Mouse (Mus musculus): Measurements from ENCODE around the gene Sco2.

Gene Sco2

DNA sequence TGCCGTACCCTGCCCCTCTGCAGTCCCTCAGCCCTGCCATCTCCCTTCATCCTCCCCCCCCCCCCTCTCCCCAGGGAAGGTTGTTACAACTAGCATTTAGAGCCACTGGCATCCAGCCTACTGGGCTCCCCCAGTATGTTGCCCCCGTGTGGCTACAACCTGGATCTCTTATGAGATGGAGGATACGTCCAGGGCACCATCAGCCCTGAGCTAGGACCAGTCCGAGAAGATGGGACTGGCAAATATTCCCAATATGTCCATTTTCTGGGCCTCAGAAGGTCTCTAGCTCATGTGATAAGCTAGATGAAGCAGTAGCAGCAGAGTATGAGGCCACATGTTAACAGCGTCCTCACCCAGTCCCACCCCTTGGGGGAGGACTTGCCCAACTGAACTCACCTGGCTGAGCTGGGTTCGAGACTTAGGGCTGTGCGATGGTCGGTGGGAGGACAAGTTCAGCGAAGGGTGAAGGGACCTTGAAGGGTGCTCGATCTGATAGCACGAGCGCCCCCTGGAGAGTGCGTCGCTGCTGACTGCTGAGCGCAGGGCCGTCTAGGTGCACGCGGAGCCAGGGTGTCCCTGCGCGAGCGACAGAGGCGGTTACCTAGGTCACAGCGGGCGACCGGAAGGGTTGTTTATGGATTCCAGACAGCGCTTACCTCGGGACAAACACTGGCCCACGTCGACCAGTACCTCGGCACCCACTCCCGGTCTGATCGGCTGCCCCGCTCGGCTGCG is 452 bp downstream of the Sco2 start:
- peak; percentile 74 for DNase-seq (ENCODE audit: low spot score)

DNA sequence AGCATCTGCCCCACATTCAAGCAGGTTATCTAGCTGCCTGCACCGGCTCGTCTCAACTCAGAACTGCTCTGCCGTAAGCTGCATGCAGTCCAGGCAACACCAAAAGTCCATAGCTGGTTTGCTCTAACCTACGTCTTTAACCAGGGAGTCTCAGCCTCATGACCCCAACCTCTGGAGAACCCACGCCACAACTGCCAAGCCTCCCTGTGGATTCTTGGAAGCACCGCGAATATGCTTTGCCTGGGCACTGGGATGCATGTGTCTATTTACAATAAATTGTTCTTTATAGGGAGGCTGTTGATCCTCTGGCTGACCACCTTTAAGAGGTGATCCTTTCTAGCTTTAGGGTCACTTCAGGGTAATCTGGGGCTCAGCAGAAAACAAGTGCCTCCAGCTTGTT is 1.1 kb downstream of the Sco2 start:
- DNase-seq (ENCODE audit: low spot score): no peak

DNA sequence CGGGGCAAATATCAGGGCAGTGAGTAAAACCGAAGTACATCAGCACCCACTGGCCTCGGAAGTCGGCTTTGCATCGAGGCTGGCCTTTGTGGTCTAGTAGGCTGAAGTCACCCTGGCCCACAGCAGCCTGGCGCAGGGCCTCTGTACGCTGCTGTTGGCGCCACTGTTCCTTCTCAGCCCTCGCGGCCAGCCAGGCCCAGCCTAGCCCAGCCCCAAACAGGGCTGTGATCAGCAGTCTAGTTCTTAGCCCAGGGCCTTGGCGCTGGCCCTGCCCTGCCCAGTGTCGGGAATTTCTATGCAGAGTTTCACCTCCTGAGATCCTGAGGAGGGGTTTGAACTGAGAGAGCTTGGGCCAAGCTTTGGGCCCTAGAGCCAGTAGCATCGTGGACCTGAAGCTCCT is 1.6 kb downstream of the Sco2 start:
- DNase-seq (ENCODE audit: low spot score): no peak

DNA sequence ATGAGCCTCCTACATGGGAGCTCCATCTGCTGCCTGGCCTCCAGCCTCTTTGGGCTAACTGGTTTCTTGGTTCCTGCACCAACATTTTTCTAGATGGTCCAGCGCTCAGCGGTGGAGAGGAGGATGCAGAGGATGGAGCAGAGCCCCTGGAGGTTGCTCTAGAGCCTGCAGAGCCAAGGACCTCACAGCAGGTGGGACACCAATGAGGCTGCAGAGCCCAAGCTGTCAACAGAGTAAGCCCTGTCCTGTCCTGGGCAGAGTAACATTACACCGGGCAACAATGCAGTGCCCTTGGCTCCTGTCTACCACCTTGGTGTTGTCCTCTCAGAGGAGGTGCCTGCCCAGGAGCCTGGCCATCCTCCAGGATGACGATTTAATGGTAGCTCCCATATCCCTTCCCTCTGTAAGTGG is 8.5 kb downstream of the Sco2 start:
- no peak for DNase-seq (ENCODE audit: low spot score)

DNA sequence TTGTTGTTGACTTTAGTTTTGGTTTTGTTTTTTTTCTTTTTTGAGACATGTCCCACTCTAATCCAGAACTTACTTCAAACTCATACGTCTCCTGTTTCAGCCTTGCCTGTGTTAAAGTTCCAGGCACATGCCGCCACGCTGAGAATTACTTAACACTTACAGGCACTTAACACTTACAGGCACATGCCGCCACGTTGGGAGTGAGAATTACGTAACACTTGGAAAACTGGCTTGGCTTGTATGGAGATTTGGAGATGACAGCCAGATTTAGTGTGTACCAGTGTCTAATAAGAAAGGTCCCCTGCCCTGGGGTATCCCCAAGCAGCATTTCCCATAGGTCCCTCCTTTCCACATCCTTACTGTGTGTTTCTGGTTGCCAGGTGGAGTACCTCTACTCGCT is 10.6 kb downstream of the Sco2 start:
- DNase-seq (ENCODE audit: low spot score): no peak

DNA sequence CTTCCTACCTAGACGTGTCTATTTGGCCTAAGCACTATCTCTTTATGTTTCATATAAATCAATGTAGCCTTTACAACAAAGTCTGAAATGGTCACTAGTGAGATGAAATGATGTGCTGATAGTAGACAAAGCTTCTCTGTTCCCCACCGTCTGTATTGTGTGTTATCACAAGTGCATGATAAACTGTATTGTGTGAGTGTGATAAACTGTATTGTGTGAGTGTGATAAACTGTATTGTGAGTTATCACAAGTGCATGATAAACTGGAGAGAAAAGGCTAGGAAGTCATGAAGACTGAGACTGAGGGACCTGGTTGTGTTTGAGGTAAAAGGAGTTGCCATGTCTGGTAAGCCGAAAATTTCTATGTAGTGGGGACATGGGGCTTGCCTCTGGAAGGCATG is 14.9 kb downstream of the Sco2 start:
- no peak for DNase-seq (ENCODE audit: low spot score)

DNA sequence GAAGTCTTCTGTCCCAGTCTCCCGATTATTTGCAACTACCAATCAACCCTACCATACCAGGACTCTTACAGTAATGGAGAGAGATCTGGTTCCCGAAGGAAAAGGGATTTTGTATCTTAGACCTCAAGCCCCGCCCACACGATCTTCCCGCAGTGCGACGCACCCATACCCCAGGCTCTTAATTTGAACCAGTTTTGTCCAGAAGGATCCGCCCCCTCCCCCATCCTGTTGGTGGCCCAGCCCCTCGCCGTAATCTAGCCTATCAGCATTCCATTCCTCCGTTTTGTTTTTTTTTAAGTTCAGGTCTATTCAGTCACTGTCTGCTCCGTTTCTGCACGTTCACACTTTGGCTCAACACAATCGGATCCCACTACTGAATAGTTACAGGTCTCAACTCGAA is 17.3 kb downstream of the Sco2 start:
- DNase-seq (ENCODE audit: low spot score): no peak

DNA sequence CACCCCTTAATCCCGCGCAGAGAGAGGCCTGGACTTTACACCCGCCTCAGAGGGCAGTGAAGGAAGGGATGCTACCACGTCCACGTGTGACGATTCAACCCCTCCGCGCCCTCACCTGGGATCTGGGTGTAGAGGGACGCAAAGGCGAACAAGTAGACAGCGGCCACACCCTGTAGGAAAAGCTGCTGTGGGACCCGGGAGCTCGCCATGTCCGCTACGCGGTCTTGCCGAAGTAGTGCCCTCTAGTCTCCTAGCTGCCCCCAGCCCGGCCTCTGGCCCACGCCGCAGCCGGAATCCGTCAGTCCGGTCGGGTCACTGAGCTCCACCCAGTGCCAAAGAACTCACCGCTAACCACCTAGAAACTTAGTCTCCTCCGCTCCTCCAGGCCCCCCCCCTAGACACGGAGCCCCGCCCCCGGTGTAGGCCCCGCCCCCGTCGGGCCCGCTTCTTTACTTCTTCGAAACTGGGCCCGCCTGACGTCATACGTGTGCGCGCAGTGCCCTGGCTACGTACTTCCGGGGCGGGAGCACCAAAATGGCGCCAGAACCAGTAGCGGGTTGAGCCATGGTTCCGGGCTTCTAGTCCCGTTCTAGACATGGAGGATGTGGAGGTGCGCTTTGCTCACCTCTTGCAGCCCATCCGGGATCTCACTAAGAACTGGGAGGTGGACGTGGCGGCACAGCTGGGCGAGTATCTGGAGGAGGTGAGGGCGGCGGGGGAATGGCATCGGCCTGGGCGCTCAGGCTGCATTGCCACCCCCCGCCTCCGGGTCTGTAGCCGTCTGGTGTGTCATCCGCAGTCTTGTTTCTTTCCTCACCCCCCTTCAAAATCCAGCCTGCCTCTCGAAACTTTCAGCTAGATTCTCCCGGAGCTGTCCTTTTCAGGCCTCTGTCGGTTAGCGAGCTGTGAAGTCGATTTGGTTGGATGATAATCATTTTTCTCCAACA is 18.1 kb downstream of the Sco2 start, which contains the start of the genes Lmf2 and Ncaph2:
Lmf2 (minus strand) TSS at position 419 of the 947 bp plus-strand sequence.
Ncaph2 (plus strand) TSS at position 479 of the 947 bp plus-strand sequence.
- peak; percentile 89 for DNase-seq (ENCODE audit: low spot score)

DNA sequence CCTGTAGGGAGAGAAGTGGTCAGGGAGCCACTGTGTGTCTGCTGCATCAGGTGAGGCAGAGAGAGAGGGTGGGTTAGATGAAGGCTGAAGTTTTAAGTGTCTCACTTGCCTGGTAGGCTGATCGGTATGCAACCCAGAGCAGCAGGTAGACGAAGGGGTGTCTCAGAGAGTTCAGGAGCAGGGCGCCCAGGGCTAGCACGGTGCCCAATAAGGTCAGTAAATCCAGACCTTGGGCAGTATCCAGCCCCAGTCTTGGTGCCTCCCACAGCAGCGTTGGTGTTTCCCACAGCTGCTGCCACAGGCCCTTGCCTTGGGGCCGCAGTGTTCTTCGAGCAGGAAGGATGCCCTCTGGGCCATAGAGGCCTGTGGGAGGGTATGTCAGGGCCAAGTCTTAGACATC is 19.2 kb downstream of the Sco2 start:
- no peak for DNase-seq (ENCODE audit: low spot score)

DNA sequence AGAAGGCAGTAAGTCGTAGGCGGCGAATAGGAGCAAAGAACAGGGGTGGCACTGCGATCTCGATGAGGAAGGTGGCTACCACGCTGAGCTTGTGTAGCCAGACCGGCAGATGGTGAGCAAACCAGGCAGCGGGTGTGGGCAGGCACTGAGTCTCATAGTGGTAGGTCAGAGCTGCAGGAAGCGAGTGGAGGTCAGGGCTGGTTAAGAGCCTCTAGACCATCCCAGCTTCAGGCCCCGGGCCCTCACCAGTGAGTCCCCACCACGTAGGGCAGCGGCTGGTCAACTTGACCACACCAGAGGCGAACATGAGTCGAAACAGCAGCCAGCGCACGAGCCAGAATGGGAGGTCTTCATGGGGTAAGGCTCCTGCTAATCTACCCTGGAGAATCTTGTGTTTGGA is 19.8 kb downstream of the Sco2 start:
- no peak for DNase-seq (ENCODE audit: low spot score)

DNA sequence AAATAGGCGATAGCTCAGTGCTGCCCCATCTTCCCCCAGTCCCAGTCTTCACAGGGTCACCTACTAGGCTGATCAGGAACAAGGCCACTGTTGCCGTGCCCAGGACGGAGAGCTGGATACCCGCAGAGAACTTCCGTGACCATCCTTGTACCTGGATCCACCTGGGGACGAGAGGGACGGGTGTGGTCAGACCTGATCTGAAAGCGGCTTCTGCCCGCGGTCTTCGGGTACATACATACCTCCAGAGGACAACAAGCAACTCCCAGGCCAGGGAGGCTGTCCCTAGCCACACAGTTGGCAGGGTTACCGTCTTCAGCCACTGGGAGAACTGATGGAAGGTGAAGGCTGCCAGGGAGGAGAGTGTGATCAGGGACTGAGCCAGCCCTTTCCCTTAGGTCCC is 20.9 kb downstream of the Sco2 start:
- no peak for DNase-seq (ENCODE audit: low spot score)

DNA sequence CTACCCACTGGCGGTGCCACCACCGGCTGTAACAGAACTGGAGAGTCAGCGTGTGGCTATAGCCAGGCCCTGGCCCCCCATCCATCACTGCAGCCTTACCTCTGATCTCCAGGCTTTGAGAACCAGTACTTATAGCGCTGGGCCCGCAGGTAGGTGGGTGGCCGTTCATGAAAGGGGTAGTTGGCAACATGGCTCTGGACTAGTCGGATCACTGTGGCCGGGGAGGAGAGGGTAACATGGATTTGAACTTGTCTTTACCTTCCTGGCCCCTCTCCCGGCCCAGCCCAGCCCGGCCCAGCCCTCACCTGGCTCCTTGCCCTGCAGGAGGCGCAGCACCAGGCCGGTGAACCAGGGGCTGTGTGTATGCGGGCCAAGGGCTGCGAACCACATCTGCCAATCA is 21.6 kb downstream of the Sco2 start:
- no peak for DNase-seq (ENCODE audit: low spot score)

DNA sequence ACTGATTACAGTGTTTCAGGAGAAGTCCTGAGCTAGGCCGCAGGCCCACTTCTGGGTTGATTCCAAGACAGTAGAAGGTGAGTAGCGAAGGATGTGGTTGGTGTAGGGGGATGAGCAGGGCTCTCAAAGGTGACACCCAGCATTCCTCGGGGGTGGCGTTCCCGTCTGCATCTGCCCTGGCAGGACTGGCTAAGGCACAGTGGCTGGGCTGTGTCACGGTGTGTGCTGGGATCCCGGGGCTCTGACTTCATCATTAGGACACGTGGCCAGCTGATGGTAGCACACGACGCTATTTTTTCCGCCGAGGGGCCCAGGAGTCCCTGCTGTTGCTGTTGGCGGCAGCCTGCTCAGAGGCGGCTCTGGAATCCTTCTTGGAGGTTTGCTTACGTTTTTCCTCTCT is 22.3 kb downstream of the Sco2 start:
- DNase-seq (ENCODE audit: low spot score): no peak

DNA sequence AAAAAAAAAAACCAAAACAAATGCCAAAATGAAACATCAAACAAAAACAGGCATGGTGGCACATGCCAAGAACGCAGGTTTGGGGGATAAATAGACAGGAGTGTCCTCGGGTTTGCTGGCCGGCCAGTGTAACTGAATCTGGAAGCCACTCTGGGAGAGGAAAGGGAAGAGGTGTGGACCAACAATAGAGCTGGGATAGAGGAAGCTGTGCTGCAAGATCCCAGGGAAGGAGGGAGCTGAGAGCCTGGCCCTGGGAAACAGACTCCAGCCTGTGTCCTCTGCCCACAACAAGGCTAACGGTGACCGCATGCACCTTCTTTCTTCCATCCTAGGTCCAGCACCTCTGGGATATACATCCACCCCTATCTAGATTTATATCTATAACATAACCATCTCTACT is 23.2 kb downstream of the Sco2 start:
- no peak for DNase-seq (ENCODE audit: low spot score)

DNA sequence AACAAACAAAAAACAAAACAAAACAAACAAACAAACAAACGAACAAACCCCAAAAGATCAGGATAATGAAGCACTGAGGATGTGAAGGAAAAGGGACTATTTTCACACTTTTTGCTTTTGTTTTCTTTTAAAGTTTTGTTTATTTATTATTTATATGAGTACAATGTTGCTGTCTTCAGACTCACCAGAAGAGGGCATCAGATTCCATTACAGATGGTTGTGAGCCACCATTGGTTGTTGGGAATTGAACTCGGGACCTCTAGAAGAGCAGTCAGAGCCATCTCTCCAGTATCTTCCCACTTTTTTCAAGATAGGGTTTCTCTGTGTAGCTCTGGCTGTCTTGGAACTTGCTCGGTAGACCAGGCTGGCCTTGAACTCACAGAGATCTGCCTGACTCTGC is 30.3 kb downstream of the Sco2 start:
- no peak for DNase-seq (ENCODE audit: low spot score)

DNA sequence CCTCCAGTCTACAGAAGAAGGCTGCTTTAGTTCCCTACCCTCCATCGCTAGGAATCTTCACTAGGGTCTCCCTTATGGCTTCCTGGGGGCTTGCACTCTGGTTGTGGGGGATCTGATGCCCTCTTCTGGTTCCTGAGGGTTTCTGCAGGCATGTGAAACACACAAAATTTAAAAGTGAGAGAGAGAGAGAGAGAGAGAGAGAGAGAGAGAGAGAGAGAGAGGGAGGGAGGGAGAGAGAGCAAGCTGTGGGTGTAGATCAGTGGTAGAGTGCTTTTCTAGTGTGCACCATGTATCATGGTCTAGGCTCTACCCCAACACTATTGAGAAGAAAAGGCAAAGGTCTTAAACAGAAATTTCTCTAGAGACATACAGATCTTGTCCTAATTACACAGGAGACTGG is 32.0 kb downstream of the Sco2 start:
- DNase-seq (ENCODE audit: low spot score): no peak

DNA sequence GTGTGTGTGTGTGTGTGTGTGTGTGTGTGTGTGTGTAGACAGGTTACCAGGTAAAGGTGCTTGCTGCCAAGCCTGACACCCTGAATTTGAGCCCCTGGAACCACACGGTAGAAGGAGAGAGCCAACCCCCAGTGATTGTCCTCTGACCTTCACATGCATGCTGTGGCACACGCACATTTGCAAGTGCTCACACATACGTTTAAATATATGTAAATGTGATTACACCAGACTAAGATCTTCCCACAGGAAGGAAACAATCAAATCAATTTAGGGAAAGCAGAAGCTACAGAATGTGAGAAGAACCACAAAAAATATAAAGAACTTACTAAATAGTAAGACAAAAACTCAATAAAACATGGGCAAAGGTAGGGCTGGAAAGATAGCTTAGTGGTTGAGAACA is 33.5 kb downstream of the Sco2 start:
- no peak for DNase-seq (ENCODE audit: low spot score)

DNA sequence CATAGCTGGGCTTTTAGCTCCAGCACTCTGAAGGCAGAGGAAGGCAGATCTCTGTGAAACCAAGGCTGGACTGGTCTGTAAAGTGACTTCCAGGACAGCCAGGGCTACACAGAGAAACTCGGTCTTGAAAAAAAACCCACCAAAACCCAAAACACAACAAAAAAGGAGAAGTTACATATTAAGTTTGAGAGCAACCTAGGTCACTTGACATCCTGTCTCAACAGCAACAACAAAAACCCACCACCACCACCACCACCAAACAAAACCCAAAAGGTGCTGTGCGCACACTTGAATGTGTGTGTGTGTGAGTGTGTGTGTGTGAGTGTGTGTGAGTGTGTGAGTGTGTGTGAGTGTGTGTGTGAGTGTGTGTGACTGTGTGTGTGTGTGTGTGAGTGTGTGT is 34.0 kb downstream of the Sco2 start:
- no peak for DNase-seq (ENCODE audit: low spot score)

DNA sequence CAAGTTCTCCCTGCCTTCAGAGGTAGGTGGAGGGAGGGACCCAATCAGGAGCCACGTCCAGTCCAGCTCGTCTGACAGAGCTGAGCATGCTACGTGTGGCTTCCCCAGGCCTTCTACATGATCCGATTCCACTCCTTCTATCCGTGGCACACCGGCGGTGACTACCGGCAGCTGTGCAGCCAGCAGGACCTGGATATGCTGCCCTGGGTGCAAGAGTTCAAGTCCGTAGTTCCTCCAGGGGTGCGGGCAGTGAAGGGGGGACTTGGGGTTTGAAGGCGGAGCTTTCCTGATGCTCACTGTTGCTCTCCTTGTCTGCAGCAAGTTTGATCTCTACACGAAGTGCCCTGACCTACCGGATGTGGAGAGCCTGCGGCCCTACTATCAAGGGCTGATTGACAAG is 37.2 kb downstream of the Sco2 start:
- no peak for DNase-seq (ENCODE audit: low spot score)

DNA sequence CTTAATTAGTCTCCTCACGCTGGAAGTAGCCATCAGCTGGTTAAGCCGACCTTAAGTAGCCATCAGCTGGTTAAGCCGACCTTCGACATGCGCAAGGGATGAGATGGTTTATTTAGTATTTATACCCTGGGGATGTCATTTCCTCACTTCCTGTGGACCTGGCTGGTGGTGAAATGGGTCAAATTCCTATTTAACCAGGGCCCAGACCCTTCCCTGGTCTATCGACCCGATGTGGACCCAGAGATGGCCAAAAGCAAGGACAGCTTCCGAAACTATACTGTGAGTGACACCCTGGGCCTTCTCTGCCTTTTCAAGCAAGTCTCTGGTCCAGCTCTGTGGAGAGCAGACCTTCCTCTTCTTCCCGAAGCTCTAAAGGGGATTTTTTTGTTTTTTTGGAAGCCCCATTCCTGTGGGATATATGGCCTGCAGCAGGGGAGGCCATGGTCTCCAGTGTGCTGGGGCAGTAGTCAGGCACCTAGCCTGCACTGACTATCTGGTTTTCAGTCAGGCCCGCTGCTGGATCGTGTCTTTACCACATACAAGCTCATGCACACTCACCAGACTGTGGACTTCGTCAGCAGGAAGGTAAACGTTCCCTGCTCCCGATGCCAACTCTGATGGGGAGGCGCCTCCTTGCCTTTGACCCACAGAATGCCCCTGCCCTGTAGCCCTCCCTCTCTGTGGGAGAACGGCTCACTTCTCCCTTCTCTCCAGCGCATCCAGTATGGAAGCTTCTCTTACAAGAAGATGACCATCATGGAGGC is 38.7 kb downstream of the Sco2 start:
- DNase-seq (ENCODE audit: low spot score): no peak

DNA sequence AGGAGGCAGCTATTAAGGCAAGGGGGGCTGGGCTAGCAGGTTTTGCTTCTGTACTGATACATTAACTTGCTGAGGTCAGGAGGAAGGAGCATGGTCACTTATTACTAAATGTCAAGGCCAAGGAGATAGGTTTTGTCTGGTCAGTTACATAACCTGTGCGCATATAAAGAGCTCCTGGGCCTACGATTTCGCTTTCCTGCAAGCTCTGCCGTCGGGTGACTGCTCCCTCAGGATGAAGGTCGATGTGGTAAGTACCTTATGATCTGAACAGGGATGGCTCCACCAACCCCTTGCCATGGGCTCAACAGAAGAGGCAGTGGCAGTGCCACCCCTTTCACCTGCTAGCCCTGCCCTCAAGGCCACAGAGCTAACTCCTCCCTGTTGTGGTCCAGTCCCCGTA is 39.4 kb downstream of the Sco2 start, which contains the start of gene Miox:
Miox (plus strand) TSS at position 128 of the 400 bp plus-strand sequence.
- DNase-seq (ENCODE audit: low spot score): no peak

DNA sequence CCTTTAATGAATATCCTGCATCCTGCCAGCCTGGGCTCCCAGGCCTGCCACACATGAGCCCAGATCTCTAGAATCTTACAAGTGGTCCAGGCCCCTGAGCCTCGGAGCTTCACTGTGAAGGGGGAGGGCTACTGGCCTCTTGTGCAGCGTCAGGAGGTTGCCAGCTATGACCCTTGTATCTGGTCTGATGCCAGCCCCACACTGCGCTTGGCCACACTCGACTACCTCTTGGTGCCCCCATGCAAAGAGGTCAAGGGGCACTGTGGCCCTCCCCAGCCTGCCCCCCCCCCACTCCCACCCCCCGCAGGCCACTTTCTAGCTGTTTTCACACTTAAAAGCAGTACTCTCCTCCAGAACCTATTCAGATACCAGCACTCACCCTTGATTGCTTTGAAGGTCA is 47.2 kb downstream of the Sco2 start:
- no peak for DNase-seq (ENCODE audit: low spot score)

Data from layer of hippocampus, adult 9-10 months (tissue).